Mouse (Mus musculus): ENCODE data around the gene Gm11992.

DNA sequence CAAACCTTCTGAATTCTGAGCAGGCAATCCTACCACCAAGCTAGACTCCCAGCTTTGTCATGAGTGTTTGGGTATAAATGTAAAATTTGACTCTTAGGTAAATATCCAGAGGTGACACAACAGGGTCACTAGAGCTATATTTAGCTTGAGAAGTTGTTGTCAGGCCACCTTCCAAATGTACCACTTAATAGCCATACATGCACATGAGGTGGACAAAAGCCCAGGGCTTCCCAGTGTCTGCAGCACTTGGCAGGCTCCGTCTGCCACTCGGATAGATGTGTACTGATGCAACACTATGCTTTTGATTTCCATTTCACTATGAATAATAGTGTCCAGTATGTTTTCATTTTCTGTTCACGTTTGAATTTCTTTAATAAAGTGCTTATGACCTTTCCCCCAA lies 23.2 kb upstream of the Gm11992 start:
- no peak for TF ChIP-seq CTCF (IDR thresholded peaks at IDR 0.05; ENCODE audit: low read depth, low read length)
- TF ChIP-seq EP300 (IDR thresholded peaks at IDR 0.05; ENCODE audit: insufficient read depth, low read depth, low read length), result no peak
- no peak for TF ChIP-seq POLR2A (IDR thresholded peaks at IDR 0.05; ENCODE audit: insufficient read depth, low read length)
